Mouse (Mus musculus) brain, embryonic 14.5 days (tissue): ENCODE results near the gene Taok2. TPM values are rescaled to one million over a fixed set of nuclear protein-coding genes. Genes with fewer than 3 reads are reported as not detected.

Experiments used
- DNase-seq: peaks from one replicate; pipeline ENCODE4 v3.0.0-alpha.2; 2011; ENCODE audit warnings: low read depth
- CTCF ChIP-seq: fragments of 200-500 bp; IDR thresholded peaks from 2 replicates; pipeline ENCODE4 v1.5.1; 2012; ENCODE audit warnings: inconsistent platforms, mild to moderate bottlenecking, moderate library complexity, borderline replicate concordance; ENCODE audit not compliant: insufficient read depth, insufficient read length; ENCODE audit errors: extremely low read depth
- POLR2A ChIP-seq: fragments of 200-500 bp; IDR thresholded peaks from 2 replicates; pipeline ENCODE4 v1.6.1; 2012; ENCODE audit warnings: mild to moderate bottlenecking, inconsistent platforms, borderline replicate concordance; ENCODE audit not compliant: poor library complexity, insufficient read depth, insufficient read length, severe bottlenecking; ENCODE audit errors: extremely low read depth
- polyA plus RNA-seq: library from polyadenylated mRNA; depleted of rRNA; stranded (reverse); fragments of >200 nt; gene quantifications from 2 replicates; pipeline ENCODE4 v1.2.3, GENCODE M21; 2012

The Taok2 gene
- polyA plus RNA-seq, 1 experiment: 131 TPM

GRCm38 (mm10) chr7:126862147-126862784 is 22.2 kb downstream of the Taok2 start, which contains the start of gene Ino80e:
Gene Ino80e (minus strand): TSS chr7:126862377.
- TF ChIP-seq CTCF (no peak), POLR2A (peak; percentile 35; the same call in 1 of the 2 replicates)
- peak; percentile 98 for DNase-seq

GRCm38 (mm10) chr7:126861429-126862130 is 22.9 kb downstream of the Taok2 start, which contains the start of gene Hirip3:
Gene Hirip3 (plus strand): TSS chr7:126861972.
- peak; percentile 98 for DNase-seq
- peak; percentile 57; the same call in 1 of the 2 replicates for TF ChIP-seq POLR2A
- TF ChIP-seq CTCF: no peak

DNA sequence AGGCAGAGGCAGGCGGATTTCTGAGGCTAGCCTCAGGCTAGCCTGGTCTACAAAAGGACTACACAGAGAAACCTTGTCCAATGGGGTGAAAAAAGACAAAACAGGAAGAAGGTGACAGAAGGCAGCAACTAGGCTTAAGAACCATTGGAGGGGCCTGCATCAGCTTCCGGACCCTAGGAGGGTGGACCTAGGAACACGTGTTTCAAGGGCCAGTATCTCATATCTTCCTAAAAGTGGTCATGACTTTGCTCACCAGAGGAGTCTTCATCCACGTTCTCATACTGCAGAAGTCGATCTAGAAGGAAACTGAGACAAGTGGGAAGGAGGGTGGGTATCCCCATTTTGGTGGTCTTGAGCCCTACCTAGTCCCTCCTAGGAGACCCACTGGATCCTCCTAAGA is 23.5 kb downstream of the Taok2 start:
- DNase-seq: no peak
- TF ChIP-seq CTCF (no peak), POLR2A (no peak)

DNA sequence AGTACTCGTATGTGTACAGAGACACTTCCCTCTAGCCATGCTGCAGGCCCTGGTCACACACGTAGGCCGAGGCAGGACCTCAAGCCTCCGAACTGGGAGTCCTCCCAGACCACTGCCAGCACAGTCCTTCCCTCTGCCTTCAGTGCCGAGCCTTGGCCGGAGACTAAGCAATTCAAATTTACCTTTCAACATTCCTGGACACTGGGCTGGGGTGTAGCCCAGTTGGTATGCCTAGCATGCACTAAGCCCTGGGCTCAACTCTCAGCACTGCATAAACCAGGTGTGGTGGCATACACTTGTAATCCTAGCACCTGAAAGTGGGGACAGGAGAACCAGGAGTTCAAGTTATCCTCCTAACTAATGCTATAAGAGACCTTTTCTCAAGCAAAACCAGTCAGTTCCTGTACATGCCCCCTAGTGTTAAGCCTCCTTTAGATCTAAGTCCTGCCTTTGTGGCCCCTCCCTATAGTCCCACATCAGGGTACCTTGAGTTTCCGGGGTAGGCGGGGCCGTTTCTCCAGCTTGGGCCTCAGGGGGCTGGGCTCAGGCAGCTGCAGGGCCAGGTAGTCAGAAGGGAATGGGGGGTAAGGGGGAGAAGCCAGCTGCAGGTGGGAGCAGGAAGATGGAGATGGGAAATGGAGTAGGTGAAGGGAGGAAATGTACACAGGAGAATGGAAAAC is 27.6 kb downstream of the Taok2 start:
- no peak for TF ChIP-seq CTCF
- no peak for TF ChIP-seq POLR2A
- no peak for DNase-seq

DNA sequence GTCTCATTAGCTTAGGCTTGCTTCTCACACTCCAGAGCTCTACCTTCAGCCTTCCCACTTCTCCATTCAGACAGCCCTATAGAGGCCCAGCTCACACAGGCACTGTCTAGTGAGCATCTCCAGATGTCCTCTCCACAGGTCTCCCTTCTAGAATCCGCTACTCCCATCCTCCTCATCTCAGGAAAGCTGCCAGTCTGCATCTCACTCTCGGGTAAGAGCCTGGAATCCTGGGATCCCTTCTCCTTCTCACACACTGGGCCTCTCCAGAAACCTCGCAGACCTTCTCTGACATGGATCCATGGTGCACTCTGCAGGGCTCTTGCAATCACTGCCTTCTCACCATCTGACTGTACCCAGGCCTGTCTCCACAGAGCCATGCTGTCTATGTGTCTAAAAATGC is 28.9 kb downstream of the Taok2 start:
- TF ChIP-seq CTCF: no peak
- TF ChIP-seq POLR2A: no peak
- DNase-seq: no peak

- DNase-seq: no peak
- no peak for TF ChIP-seq CTCF
- TF ChIP-seq POLR2A: no peak
Observed at GRCm38 (mm10) chr7:126853454-126853853, 31.0 kb downstream of the Taok2 start.

GRCm38 (mm10) chr7:126851192-126851591 is 33.3 kb downstream of the Taok2 start:
- no peak for DNase-seq
- no peak for TF ChIP-seq CTCF
- no peak for TF ChIP-seq POLR2A

GRCm38 (mm10) chr7:126850161-126850560 is 34.3 kb downstream of the Taok2 start:
- DNase-seq: no peak
- no peak for TF ChIP-seq CTCF
- no peak for TF ChIP-seq POLR2A

DNA sequence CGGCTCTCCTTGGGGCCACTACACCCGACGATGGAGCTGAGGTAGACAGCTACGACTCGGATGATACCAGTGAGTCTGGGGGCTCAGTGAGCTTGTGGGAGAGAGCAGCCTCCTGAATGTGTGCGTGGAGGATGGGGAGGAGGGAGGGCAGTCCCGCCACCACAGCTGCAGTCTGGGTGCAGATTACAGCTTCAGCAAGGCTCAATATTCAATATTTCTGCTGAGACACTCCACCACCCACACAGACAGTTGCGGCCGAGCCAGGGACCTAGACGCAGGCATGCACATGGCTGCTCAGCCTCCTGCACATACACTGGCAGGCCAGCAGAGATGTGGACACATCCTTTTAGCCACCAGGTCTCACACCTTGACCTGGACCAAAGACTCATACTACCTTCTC is 35.7 kb downstream of the Taok2 start:
- TF ChIP-seq POLR2A: no peak
- DNase-seq: peak; percentile 31

DNA sequence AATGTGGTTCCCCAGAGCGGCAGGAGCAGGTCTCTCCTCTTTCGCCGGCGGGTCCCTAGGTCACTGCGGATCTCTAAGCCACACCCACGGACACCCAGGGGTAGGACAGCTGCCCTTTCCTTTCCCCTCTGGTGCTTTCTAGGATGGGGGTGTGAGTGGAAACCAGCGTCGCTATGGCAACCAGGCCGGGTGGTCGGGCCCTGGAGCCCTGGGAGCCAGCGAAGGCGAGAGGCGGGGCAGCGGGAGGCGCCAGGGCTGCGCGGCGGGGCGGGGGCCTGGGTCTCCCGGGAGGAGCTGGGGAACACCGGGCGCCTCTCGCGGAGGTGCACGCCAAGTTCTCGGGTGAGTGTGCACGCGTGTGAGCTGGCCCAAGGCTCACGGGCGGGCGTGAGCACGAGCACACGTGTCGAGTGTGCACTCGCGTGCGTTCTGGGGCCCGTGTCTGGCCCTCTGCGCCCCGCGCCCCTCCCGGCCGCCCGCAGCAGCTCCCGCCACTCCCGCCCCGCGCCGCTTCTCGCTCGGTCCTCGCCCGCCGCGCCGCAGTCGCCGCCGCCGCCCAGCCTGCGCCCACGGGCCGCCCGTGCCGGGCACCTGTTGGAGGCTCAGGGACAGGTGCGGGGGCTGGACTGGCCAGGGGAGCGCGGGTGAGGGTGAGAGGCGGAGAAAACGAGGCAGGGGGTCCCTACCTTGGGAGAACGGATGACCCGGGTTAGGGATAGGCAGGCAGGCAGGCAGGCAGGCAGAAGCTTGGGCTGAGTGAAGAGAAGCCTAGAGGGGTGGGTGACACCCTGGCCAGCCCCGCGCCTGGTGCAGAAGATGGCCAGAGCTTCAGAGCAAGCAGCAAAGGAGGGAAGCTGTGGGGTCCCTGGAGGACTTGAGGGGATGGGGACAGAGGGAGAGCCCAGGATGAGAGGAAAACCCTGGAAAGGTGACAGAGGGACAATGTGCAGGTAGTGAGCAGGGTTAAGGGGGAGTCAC is 36.8 kb downstream of the Taok2 start:
- DNase-seq: peak; percentile 63
- TF ChIP-seq POLR2A: no peak
- TF ChIP-seq CTCF: no peak

DNA sequence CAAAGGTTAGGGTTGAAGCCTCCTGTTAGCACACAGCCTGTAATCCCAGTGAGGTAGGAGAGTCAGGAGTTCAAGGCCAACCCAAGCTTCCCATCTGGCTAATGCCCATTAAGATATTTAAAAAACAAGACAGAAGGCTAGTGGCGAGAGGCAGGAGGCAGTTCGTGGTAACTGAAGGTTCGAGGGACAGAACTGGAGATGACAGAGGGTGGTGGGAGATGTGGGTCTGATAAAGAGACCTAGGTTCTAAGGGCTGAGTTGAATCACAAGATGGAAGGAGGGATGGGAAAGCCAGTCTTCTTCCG is 37.4 kb downstream of the Taok2 start, which contains the start of gene Doc2a:
Doc2a (plus strand) TSS at position 301 of the 305 bp plus-strand sequence.
- no peak for DNase-seq
- TF ChIP-seq CTCF (no peak), POLR2A (no peak)

DNA sequence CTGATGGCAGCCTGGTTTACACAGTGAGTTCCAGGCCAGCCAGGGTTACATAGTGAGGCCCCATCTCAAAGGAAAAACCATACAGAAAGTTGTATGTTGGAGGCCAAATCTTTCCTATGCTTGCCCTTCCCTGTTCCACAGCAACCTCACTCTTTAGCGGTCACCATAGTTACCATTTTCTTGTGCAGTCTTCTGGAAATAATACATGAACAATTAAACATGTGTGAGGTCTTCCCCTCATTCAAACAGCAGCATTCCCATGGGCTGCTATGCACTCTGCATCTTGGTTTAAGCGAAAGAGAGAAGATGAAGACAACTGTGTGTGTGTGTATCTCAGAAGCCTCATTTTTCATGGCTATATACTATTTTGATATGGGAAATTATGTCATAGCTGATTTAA is 39.0 kb downstream of the Taok2 start:
- peak; percentile 71 for DNase-seq
- no peak for TF ChIP-seq CTCF
- TF ChIP-seq POLR2A: no peak
